Mouse (Mus musculus): ENCODE measurements around the gene Pmf1.

- TF ChIP-seq CTCF (IDR thresholded peaks at IDR 0.05; ENCODE audit: borderline replicate concordance, control insufficient read depth, extremely low read depth, insufficient read depth, low read length, poor library complexity) = no peak
- TF ChIP-seq POLR2A (IDR thresholded peaks at IDR 0.05; ENCODE audit: control insufficient read depth, extremely low read depth, insufficient read depth, low read length, poor library complexity) = no peak
These were observed 5.5 kb upstream of the Pmf1 start for GRCm38 (mm10) chr3:88415668-88416067.
